Mouse (Mus musculus) bone marrow macrophage, adult 2 months (primary cell): ENCODE measurements around the gene Arfgap2.

Experiments used
- CTCF ChIP-seq: IDR thresholded peaks from 2 replicates; pipeline ENCODE4 v1.5.1; 2012; ENCODE audit warnings: low read depth, mild to moderate bottlenecking, low read length, moderate library complexity
- POLR2A ChIP-seq: IDR thresholded peaks from 2 replicates; pipeline ENCODE4 v1.6.1; 2012; ENCODE audit warnings: mild to moderate bottlenecking, low read depth, low read length, borderline replicate concordance

GRCm38 (mm10) chr2:91258830-91259229, 5.9 kb upstream of the Arfgap2 start:
- TF ChIP-seq POLR2A (no peak), CTCF (no peak)
